10 mouse cellular contexts compared by ENCODE assay signal in the genomic region with DNA sequence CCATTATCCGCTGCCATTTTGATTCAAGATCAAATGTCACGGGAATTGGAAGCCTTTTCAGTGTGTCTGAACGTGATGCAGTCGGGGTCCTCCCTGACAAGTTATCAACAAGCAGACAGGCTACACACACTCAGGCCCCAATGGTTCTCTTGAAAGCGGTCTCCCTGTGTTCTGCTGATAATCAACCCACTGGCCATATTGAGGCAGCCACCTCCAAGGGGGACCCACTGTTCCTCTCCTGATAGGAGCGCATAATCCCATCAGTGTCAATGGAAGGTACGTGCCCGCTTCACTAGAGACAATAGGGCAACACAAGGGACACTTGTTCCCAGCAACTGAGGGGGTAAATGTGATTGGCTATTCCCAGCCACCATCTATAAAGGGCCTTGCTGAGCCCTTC.
A peak's percentile ranks its signal among the peaks of the same experiment; 100 is the strongest.
DNase-seq lines count a peak whose midpoint lies in the region; ATAC-seq and TF ChIP-seq lines count a peak whose summit lies in the region.
"Had no signal": no experiment of that assay in that cellular context is flagged by ENCODE, and none has a peak within 500 bp of the region (broad histone marks: within the 10 kb centered on the region; RNA-seq: fewer than 3 reads in every experiment).

No protein-coding gene starts in this region.

- WGBS in heart, embryonic 11.5 days (ENCODE audit: insufficient replicate concordance), result 62% methylated on average over 8 of the region's 8 CpGs
- 58% methylated on average over 8 of the region's 8 CpGs for WGBS in embryonic facial prominence, embryonic 14.5 days
- WGBS in liver, embryonic 12.5 days (ENCODE audit: insufficient replicate concordance), result 29% methylated on average over 8 of the region's 8 CpGs
- 17% methylated on average over 8 of the region's 8 CpGs for WGBS in neural tube, embryonic 13.5 days
- WGBS in lung, adult 2 months, result 85% methylated on average over 8 of the region's 8 CpGs

- TF ChIP-seq POLR2A in lung, adult 2 months (IDR thresholded peaks at IDR 0.05; ENCODE audit: borderline replicate concordance, extremely low read depth, low read depth, low read length), result no peak

- H3K4me3 ChIP-seq in heart, embryonic 11.5 days (ENCODE audit: low read depth, low read length), result no peak overlapping the region
- no peak overlapping the region for H3K4me3 ChIP-seq in embryonic facial prominence, embryonic 14.5 days (ENCODE audit: low read depth, low read length)
- no peak overlapping the region for H3K4me3 ChIP-seq in liver, embryonic 12.5 days
- no peak overlapping the region for H3K4me3 ChIP-seq in neural tube, embryonic 13.5 days
- no peak overlapping the region for H3K4me3 ChIP-seq in lung, adult 2 months (replicated peaks; ENCODE audit: extremely low read depth, low read depth, low read length)

- intact Hi-C loops in heart, postnatal 14 days (cut with DNase I), result no loop called here

- no peaks in the 10 kb centered on the region for H3K9me3 ChIP-seq in heart, embryonic 11.5 days (replicated peaks; ENCODE audit: control insufficient read depth, low read length)
- H3K9me3 ChIP-seq in embryonic facial prominence, embryonic 14.5 days (ENCODE audit: control insufficient read depth, low read length), result no peaks in the 10 kb centered on the region
- H3K9me3 ChIP-seq in liver, embryonic 12.5 days (replicated peaks), result no peaks in the 10 kb centered on the region
- H3K9me3 ChIP-seq in neural tube, embryonic 13.5 days, result no peaks in the 10 kb centered on the region

- peak; percentile 76 for ATAC-seq in heart, embryonic 11.5 days (replicated peaks; ENCODE audit: insufficient number of reproducible peaks, low FRiP score, low TSS enrichment)
- ATAC-seq in embryonic facial prominence, embryonic 14.5 days (ENCODE audit: low read depth), result no peak; the same call in 1 of the 2 replicates
- ATAC-seq in liver, embryonic 12.5 days, result peak; percentile 97
- 0 out of 2 replicates have a peak, but pooled peaks have one; percentile 6 for ATAC-seq in neural tube, embryonic 13.5 days (ENCODE audit: low read depth)

- DNase-seq in heart, postnatal 14 days, result no peak
- DNase-seq in embryonic facial prominence, embryonic 14.5 days (ENCODE audit: low spot score), result peak; percentile 23
- DNase-seq in lung, adult 2 months, result no peak
- no peak for DNase-seq in gastrocnemius, adult 18-20 months (ENCODE audit: low spot score)
- no peak for DNase-seq in natural killer cell, adult 2 months (ENCODE audit: low spot score in 2 of 2)
- DNase-seq: cerebellum, postnatal 36 days; lung, postnatal 14 days had no signal

- H3K4me1 ChIP-seq in heart, embryonic 11.5 days (ENCODE audit: control insufficient read depth, insufficient read depth, low read length), result peaks cover 7% of the 10 kb centered on the region; the same call in 1 of the 2 replicates
- no peaks in the 10 kb centered on the region for H3K4me1 ChIP-seq in embryonic facial prominence, embryonic 14.5 days (ENCODE audit: control insufficient read depth, insufficient read depth, low read length)
- H3K4me1 ChIP-seq in liver, embryonic 12.5 days, result peaks cover 74% of the 10 kb centered on the region
- H3K4me1 ChIP-seq in neural tube, embryonic 13.5 days (replicated peaks), result peaks cover 71% of the 10 kb centered on the region
- no peaks in the 10 kb centered on the region for H3K4me1 ChIP-seq in lung, adult 2 months (ENCODE audit: control insufficient read depth, insufficient read depth, low read length)

- no peaks in the 10 kb centered on the region for H3K27me3 ChIP-seq in heart, embryonic 11.5 days (ENCODE audit: control insufficient read depth, insufficient read depth, low read length)
- H3K27me3 ChIP-seq in embryonic facial prominence, embryonic 14.5 days (replicated peaks; ENCODE audit: control insufficient read depth, insufficient read depth, low read length), result no peaks in the 10 kb centered on the region
- H3K27me3 ChIP-seq in liver, embryonic 12.5 days (replicated peaks), result no peaks in the 10 kb centered on the region
- no peaks in the 10 kb centered on the region for H3K27me3 ChIP-seq in neural tube, embryonic 13.5 days

- TF ChIP-seq CTCF in lung, adult 2 months (IDR thresholded peaks at IDR 0.05; ENCODE audit: insufficient read depth, low read length), result no peak

- H3K36me3 ChIP-seq in heart, embryonic 11.5 days (ENCODE audit: control insufficient read depth, insufficient read depth, low read length), result no peaks in the 10 kb centered on the region
- no peaks in the 10 kb centered on the region for H3K36me3 ChIP-seq in embryonic facial prominence, embryonic 14.5 days (ENCODE audit: control insufficient read depth, insufficient read depth, low read length)
- no peaks in the 10 kb centered on the region for H3K36me3 ChIP-seq in liver, embryonic 12.5 days
- H3K36me3 ChIP-seq in neural tube, embryonic 13.5 days, result no peaks in the 10 kb centered on the region

- H3K27ac ChIP-seq in heart, embryonic 11.5 days (ENCODE audit: low read depth, low read length), result no peak overlapping the region
- no peak overlapping the region for H3K27ac ChIP-seq in embryonic facial prominence, embryonic 14.5 days (replicated peaks; ENCODE audit: low read depth, low read length)
- peak overlapping the region; percentile 89 for H3K27ac ChIP-seq in liver, embryonic 12.5 days
- peak overlapping the region; percentile 57 for H3K27ac ChIP-seq in neural tube, embryonic 13.5 days (replicated peaks)

- H3K4me2 ChIP-seq in heart, embryonic 11.5 days, result no peak overlapping the region
- H3K4me2 ChIP-seq in embryonic facial prominence, embryonic 14.5 days (ENCODE audit: low read depth, low read length), result no peak overlapping the region
- peak overlapping the region; percentile 54 for H3K4me2 ChIP-seq in liver, embryonic 12.5 days
- H3K4me2 ChIP-seq in neural tube, embryonic 13.5 days, result no peak overlapping the region

- no peak overlapping the region for H3K9ac ChIP-seq in heart, embryonic 11.5 days (ENCODE audit: low read depth, low read length)
- H3K9ac ChIP-seq in embryonic facial prominence, embryonic 14.5 days (ENCODE audit: low read depth, low read length), result no peak overlapping the region
- 0 out of 2 replicates have a peak overlapping the region, but pooled peaks have one; percentile 35 for H3K9ac ChIP-seq in liver, embryonic 12.5 days
- peak overlapping the region; percentile 26; the same call in 1 of the 2 replicates for H3K9ac ChIP-seq in neural tube, embryonic 13.5 days

Comparison
In these comparisons a context has a peak if more than half of its experiments do, and no peak if none do; other contexts are left out.
1. H3K27ac ChIP-seq: peak in liver, embryonic 12.5 days (single experiment) and neural tube, embryonic 13.5 days (single experiment); none in heart, embryonic 11.5 days (single experiment) and embryonic facial prominence, embryonic 14.5 days (single experiment).
2. H3K9ac ChIP-seq: peak in liver, embryonic 12.5 days (single experiment) and neural tube, embryonic 13.5 days (single experiment); none in heart, embryonic 11.5 days (single experiment) and embryonic facial prominence, embryonic 14.5 days (single experiment).